Mouse (Mus musculus) heart, postnatal 10 days (tissue): ENCODE data around the gene Fam104a. TPM values are rescaled to one million over a fixed set of nuclear protein-coding genes. Genes with fewer than 3 reads are reported as not detected.

ENCODE experiments used
- total RNA-seq, 2 experiments: library from RNA; stranded (reverse); gene quantifications; 2 replicates each; pipeline ENCODE4 v1.2.3; 2021

Fam104a gene
- total RNA-seq, 2 experiments from 2014 or later, result 21.1 TPM

Other genes with a start within 250 kb of the Fam104a start
- not detected for gene Sstr2, start 64.8 kb downstream of the Fam104a start, total RNA-seq
- gene Cog1, start 35.0 kb downstream of the Fam104a start, total RNA-seq, result 10 to 100 TPM; 17.1 to 18.1 TPM
- 1 to 10 TPM; 6.2 to 8.1 TPM for gene Slc39a11, start 34.1 kb downstream of the Fam104a start, total RNA-seq
- 1 to 10 TPM; 7.1 to 8.4 TPM for gene D11Wsu47e, start 257 bp upstream of the Fam104a start, total RNA-seq
- gene Cpsf4l, start 25.9 kb upstream of the Fam104a start, total RNA-seq, result not detected
- gene Cdc42ep4, start 67.7 kb upstream of the Fam104a start, total RNA-seq, result 10 to 100 TPM; 23.6 to 33.0 TPM